ENCODE assay signal across 21 mouse cellular contexts in genomic region chr11:22902923-22903322, GRCm38 (mm10). TPM values are rescaled to one million over a fixed set of nuclear protein-coding genes. Genes with fewer than 3 reads are reported as not detected.
A peak's percentile ranks its signal among the peaks of the same experiment; 100 is the strongest.
DNase-seq lines count a peak whose midpoint lies in the region; TF ChIP-seq lines count a peak whose summit lies in the region.
"Had no signal": no experiment of that assay in that cellular context is flagged by ENCODE, and none has a peak within 500 bp of the region (broad histone marks: within the 10 kb centered on the region; RNA-seq: fewer than 3 reads in every experiment).

No protein-coding gene starts in this region.

- peak; percentile 48 for DNase-seq in CD4-positive, CD25-positive, alpha-beta regulatory T cell, adult 2 months (ENCODE audit: low read depth, low spot score)
- DNase-seq in MEL (ENCODE audit: low read depth, low spot score) = no peak
- DNase-seq in induced T-regulatory cell, adult 2 months (ENCODE audit: low read depth) = peak; percentile 61
- no peak for DNase-seq in embryo, embryonic 10.5 days (ENCODE audit: low spot score)
- DNase-seq in layer of hippocampus, adult 9-10 months (ENCODE audit: low spot score) = no peak
- no peak for DNase-seq in retina, postnatal 1 day
- no peak for DNase-seq in left cerebral cortex, postnatal 4 days
- DNase-seq: adrenal gland, adult 8-10 months; adrenal gland, postnatal 14 days; adrenal gland, postnatal 36 days; cerebellum, adult 11-12 months; cerebellum, adult 8-10 months; cerebellum, adult 9-11 months; cerebellum, postnatal 14 days; cerebellum, postnatal 36 days; forebrain, postnatal 0 days had no signal

- TF ChIP-seq CTCF in MEL (IDR thresholded peaks at IDR 0.05 in 2 of 3, conservative IDR thresholded peaks at IDR 0.05 in 1 of 3; ENCODE audit: control insufficient read depth in 1 of 3, insufficient read depth in 1 of 3, low read depth in 2 of 3, low read length in 3 of 3, poor library complexity in 1 of 3, severe bottlenecking in 1 of 3) = no peak

- H3K27ac ChIP-seq in MEL (ENCODE audit: control insufficient read depth, low read depth, low read length) = no peak overlapping the region
- H3K27ac ChIP-seq: embryonic facial prominence, embryonic 10.5 days; embryonic facial prominence, embryonic 12.5 days; forebrain, embryonic 13.5 days; forebrain, embryonic 15.5 days had no signal

- intact Hi-C loops in left cerebral cortex, postnatal 4 days (cut with DNase I) = no loop called here

- H3K27me3 ChIP-seq in MEL (ENCODE audit: control insufficient read depth in 1 of 2, insufficient read depth in 2 of 2, low read length in 2 of 2) = no peaks in the 10 kb centered on the region
- H3K27me3 ChIP-seq: CH12.LX; embryonic facial prominence, embryonic 12.5 days; forebrain, embryonic 13.5 days; forebrain, embryonic 15.5 days had no signal

- peaks cover 22 to 32% of the 10 kb centered on the region in 2 experiments for H3K4me1 ChIP-seq in MEL (ENCODE audit: control insufficient read depth in 1 of 2, insufficient read depth in 2 of 2, low read length in 2 of 2)
- H3K4me1 ChIP-seq: embryonic facial prominence, embryonic 10.5 days; embryonic facial prominence, embryonic 12.5 days; forebrain, embryonic 13.5 days; forebrain, embryonic 15.5 days had no signal

- TF ChIP-seq EP300 in MEL (IDR thresholded peaks at IDR 0.05; ENCODE audit: low read depth in 1 of 2, low read length in 2 of 2) = no peak

- H3K36me3 ChIP-seq in MEL (ENCODE audit: control insufficient read depth in 1 of 2, insufficient read depth in 2 of 2, low read length in 2 of 2) = peaks cover 0 to 31% of the 10 kb centered on the region in 2 experiments; a peak in 2 of 4 replicates
- H3K36me3 ChIP-seq: forebrain, embryonic 15.5 days had no signal

- TF ChIP-seq RAD21 in MEL (IDR thresholded peaks at IDR 0.05; ENCODE audit: low read depth, low read length) = no peak

- H3K4me3 ChIP-seq in MEL (ENCODE audit: control insufficient read depth in 1 of 2, insufficient read depth in 1 of 2, low read depth in 2 of 2, low read length in 2 of 2) = no peak overlapping the region
- H3K4me3 ChIP-seq: embryonic facial prominence, embryonic 10.5 days; embryonic facial prominence, embryonic 12.5 days; forebrain, embryonic 13.5 days; forebrain, embryonic 15.5 days had no signal

- H3K9ac ChIP-seq in MEL (ENCODE audit: control insufficient read depth, low read depth, low read length, poor library complexity, severe bottlenecking) = no peak overlapping the region
- H3K9ac ChIP-seq: embryonic facial prominence, embryonic 12.5 days; forebrain, embryonic 13.5 days; forebrain, embryonic 15.5 days; forebrain, postnatal 0 days had no signal

- H3K9me3 ChIP-seq in MEL (replicated peaks; ENCODE audit: insufficient read depth, low read length) = no peaks in the 10 kb centered on the region
- H3K9me3 ChIP-seq: embryonic facial prominence, embryonic 10.5 days; embryonic facial prominence, embryonic 12.5 days; forebrain, embryonic 13.5 days; forebrain, embryonic 15.5 days had no signal

- no peak for TF ChIP-seq POLR2A in MEL (IDR thresholded peaks at IDR 0.05; ENCODE audit: control insufficient read depth in 1 of 2, insufficient read depth in 1 of 2, low read depth in 1 of 2, low read length in 2 of 2, poor library complexity in 1 of 2)

- no peaks in the 10 kb centered on the region for H3K79me2 ChIP-seq in MEL (ENCODE audit: control insufficient read depth, insufficient read depth, low read length, poor library complexity)

TF ChIP-seq in MEL, 35 proteins besides CTCF, POLR2A, EP300 and RAD21:
- TF ChIP-seq CHD2 (IDR thresholded peaks at IDR 0.05; ENCODE audit: low read length) (no peak), GATA1 (IDR thresholded peaks at IDR 0.05; ENCODE audit: low read depth, low read length) (peak; percentile 9; the same call in 1 of the 2 replicates)

RNA-seq across cellular contexts. Expression of gene B3gnt2, which starts 42.2 kb away (rescaled TPM):
- 36.7 and 36.8 TPM in 2 replicates for total RNA-seq in MEL (2012; rRNA removed)
- 10 to 100 TPM in 1 of 2 experiments, not detected in 1; 66.4 TPM for polyA plus RNA-seq in MEL (2012; ENCODE audit: insufficient read depth in 1 of 2, insufficient read length in 2 of 2, low read depth in 1 of 2, low replicate concordance in 2 of 2, missing spikeins in 1 of 2)
- total RNA-seq in left cerebral cortex, postnatal 4 days (2021) = 1 to 10 TPM; 4.1 to 4.3 TPM

Comparison
In these comparisons a context has a peak if more than half of its experiments do, and no peak if none do; other contexts are left out.
1. DNase-seq: peak in CD4-positive, CD25-positive, alpha-beta regulatory T cell, adult 2 months (single experiment) and induced T-regulatory cell, adult 2 months (single experiment); none in MEL (single experiment), embryo, embryonic 10.5 days (single experiment), layer of hippocampus, adult 9-10 months (single experiment), retina, postnatal 1 day (single experiment) and left cerebral cortex, postnatal 4 days (single experiment).